12 mouse cellular contexts compared by ENCODE assay signal in the genomic region with DNA sequence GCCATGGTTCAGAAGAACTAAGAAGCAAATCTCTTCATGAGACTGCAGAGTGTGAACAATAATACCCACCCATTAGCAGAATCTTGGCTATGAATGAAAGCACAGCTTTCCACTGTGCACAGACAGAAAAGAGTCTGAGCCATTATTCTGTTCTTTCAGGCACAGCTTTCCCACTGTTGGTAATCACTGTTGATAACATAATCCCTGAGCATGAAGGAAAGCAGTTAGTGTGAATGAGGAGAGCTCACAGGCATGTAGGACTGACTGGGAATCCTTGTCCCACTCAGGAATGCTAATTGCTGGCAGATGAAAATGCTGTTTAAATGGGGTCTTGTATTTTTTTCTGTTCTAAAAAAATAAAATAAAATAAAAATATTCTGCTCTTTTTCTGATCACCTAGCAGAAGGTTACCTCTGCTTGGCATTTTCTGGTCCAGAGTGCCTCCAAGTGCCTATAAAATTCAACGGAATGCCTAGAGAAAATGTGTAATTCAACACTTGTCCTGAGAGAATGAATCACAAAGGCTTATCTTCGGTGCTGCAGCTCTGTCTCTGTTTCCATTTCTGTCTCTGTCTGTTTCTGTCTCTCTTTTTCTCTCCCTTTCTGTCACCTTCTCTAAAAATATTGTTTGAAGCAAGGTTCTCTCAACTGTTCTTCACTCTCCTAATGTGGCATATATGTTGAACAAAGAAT.
DNase-seq lines count a peak whose midpoint lies in the region.
"Had no signal": no experiment of that assay in that cellular context is flagged by ENCODE, and none has a peak within 500 bp of the region (broad histone marks: within the 10 kb centered on the region; RNA-seq: fewer than 3 reads in every experiment).

No protein-coding gene starts in this region.

- 6% methylated on average over 2 of the region's 2 CpGs for WGBS in forebrain, embryonic 10.5 days

- no peaks in the 10 kb centered on the region for H3K9me3 ChIP-seq in forebrain, embryonic 10.5 days
- H3K9me3 ChIP-seq: stomach, embryonic 15.5 days had no signal

- no peaks in the 10 kb centered on the region for H3K27me3 ChIP-seq in forebrain, embryonic 10.5 days (ENCODE audit: poor library complexity, severe bottlenecking)
- H3K27me3 ChIP-seq: CH12.LX; stomach, embryonic 15.5 days had no signal

- peak; percentile 9 to 41 for DNase-seq in left cerebral cortex, postnatal 25 days (ENCODE audit: low spot score in 2 of 2)
- DNase-seq in left cerebral cortex, postnatal 4 days, result no peak
- peak; percentile 36 for DNase-seq in forebrain, embryonic 10.5 days (ENCODE audit: extremely low spot score, low spot score)
- DNase-seq in mesoderm, embryonic 11.5 days (ENCODE audit: low read depth, low spot score), result peak; percentile 17
- peak; percentile 21 for DNase-seq in telencephalon, adult 2 months (ENCODE audit: low read depth, low spot score)
- DNase-seq in cerebellum, postnatal 4 days (ENCODE audit: low spot score in 2 of 2), result no peak
- no peak for DNase-seq in left cerebral cortex, adult 9 months (ENCODE audit: low spot score in 2 of 2)
- DNase-seq in MN1 (ENCODE audit: low spot score), result no peak
- DNase-seq: cerebellum, adult 9-10 months; liver, postnatal 0 days had no signal

- no peaks in the 10 kb centered on the region for H3K36me3 ChIP-seq in forebrain, embryonic 10.5 days (replicated peaks)
- H3K36me3 ChIP-seq: stomach, embryonic 15.5 days had no signal

- H3K4me1 ChIP-seq in forebrain, embryonic 10.5 days, result peaks cover 26% of the 10 kb centered on the region
- H3K4me1 ChIP-seq: stomach, embryonic 15.5 days had no signal

- intact Hi-C loops in left cerebral cortex, postnatal 25 days (cut with DNase I), result loop anchor here (10.0 kb wide), 1 partner anchor 528 kb away; a partner anchor contains a TSS
- intact Hi-C loops in left cerebral cortex, postnatal 4 days (cut with DNase I), result no loop called here

- H3K4me3 ChIP-seq in forebrain, embryonic 10.5 days, result peak overlapping the region; percentile 22; the same call in 1 of the 2 replicates
- H3K4me3 ChIP-seq: stomach, embryonic 15.5 days had no signal

- H3K27ac ChIP-seq in forebrain, embryonic 10.5 days, result peak overlapping the region; percentile 87
- H3K27ac ChIP-seq: stomach, embryonic 15.5 days had no signal

Comparison
In these comparisons a context has a peak if more than half of its experiments do, and no peak if none do; other contexts are left out.
1. DNase-seq: peak in left cerebral cortex, postnatal 25 days (2 of 2), forebrain, embryonic 10.5 days (single experiment), mesoderm, embryonic 11.5 days (single experiment) and telencephalon, adult 2 months (single experiment); none in left cerebral cortex, postnatal 4 days (single experiment), cerebellum, postnatal 4 days (0 of 2), left cerebral cortex, adult 9 months (0 of 2) and MN1 (single experiment).